ENCODE assay signal across 8 mouse cellular contexts in genomic region chr7:25676085-25676781, GRCm38 (mm10). TPM values are rescaled to one million over a fixed set of nuclear protein-coding genes. Genes with fewer than 3 reads are reported as not detected.
DNase-seq lines count a peak whose midpoint lies in the region; ATAC-seq and TF ChIP-seq lines count a peak whose summit lies in the region.

No protein-coding gene starts in this region.

- H3K27me3 ChIP-seq in neural tube, embryonic 13.5 days = peaks cover 48% of the 10 kb centered on the region
- peaks cover 7% of the 10 kb centered on the region; the same call in 1 of the 2 replicates for H3K27me3 ChIP-seq in forebrain, postnatal 0 days (ENCODE audit: insufficient read depth, low read length)
- peaks cover 18% of the 10 kb centered on the region for H3K27me3 ChIP-seq in hindbrain, embryonic 15.5 days
- peaks cover 19% of the 10 kb centered on the region for H3K27me3 ChIP-seq in intestine, postnatal 0 days (replicated peaks; ENCODE audit: control insufficient read depth, insufficient read depth, low read length)

- H3K4me2 ChIP-seq in neural tube, embryonic 13.5 days = no peak overlapping the region
- H3K4me2 ChIP-seq in forebrain, postnatal 0 days (ENCODE audit: low read depth) = no peak overlapping the region
- no peak overlapping the region for H3K4me2 ChIP-seq in hindbrain, embryonic 15.5 days
- H3K4me2 ChIP-seq in intestine, postnatal 0 days (replicated peaks; ENCODE audit: low read depth) = no peak overlapping the region

- 37% methylated on average over 15 of the region's 15 CpGs for WGBS in neural tube, embryonic 13.5 days
- WGBS in forebrain, postnatal 0 days = 21% methylated on average over 15 of the region's 15 CpGs
- WGBS in hindbrain, embryonic 15.5 days = 35% methylated on average over 15 of the region's 15 CpGs
- 54% methylated on average over 15 of the region's 15 CpGs for WGBS in intestine, postnatal 0 days

- peak; percentile 54 for ATAC-seq in neural tube, embryonic 13.5 days (ENCODE audit: low read depth)
- ATAC-seq in forebrain, postnatal 0 days = peak; percentile 69
- peak; percentile 20; the same call in 1 of the 2 replicates for ATAC-seq in hindbrain, embryonic 15.5 days (ENCODE audit: low FRiP score, low read depth)
- no peak for ATAC-seq in intestine, postnatal 0 days

- H3K36me3 ChIP-seq in neural tube, embryonic 13.5 days = no peaks in the 10 kb centered on the region
- H3K36me3 ChIP-seq in forebrain, postnatal 0 days (ENCODE audit: insufficient read depth) = no peaks in the 10 kb centered on the region
- no peaks in the 10 kb centered on the region; the same call in 1 of the 2 replicates for H3K36me3 ChIP-seq in hindbrain, embryonic 15.5 days
- H3K36me3 ChIP-seq in intestine, postnatal 0 days (ENCODE audit: control insufficient read depth, insufficient read depth) = no peaks in the 10 kb centered on the region

- no peak for DNase-seq in neural tube, embryonic 10.5 days (ENCODE audit: extremely low spot score, low spot score)
- peak; percentile 97 for DNase-seq in forebrain, postnatal 0 days
- peak; percentile 91 for DNase-seq in left cerebral cortex, postnatal 36 days (ENCODE audit: low spot score in 2 of 2)
- peak; percentile 77 for DNase-seq in ovary, postnatal 36 days (ENCODE audit: low spot score)
- DNase-seq in c-Kit-positive CD71-positive TER-119-positive erythroid progenitor cells, embryonic 14.5 days (ENCODE audit: low spot score) = no peak

- H3K9me3 ChIP-seq in neural tube, embryonic 13.5 days = no peaks in the 10 kb centered on the region
- H3K9me3 ChIP-seq in forebrain, postnatal 0 days (ENCODE audit: low read length) = no peaks in the 10 kb centered on the region
- H3K9me3 ChIP-seq in hindbrain, embryonic 15.5 days = no peaks in the 10 kb centered on the region
- H3K9me3 ChIP-seq in intestine, postnatal 0 days (ENCODE audit: control insufficient read depth) = no peaks in the 10 kb centered on the region

- intact Hi-C loops in left cerebral cortex, postnatal 36 days (cut with DNase I) = no loop called here

- no peak overlapping the region for H3K9ac ChIP-seq in neural tube, embryonic 13.5 days
- H3K9ac ChIP-seq in forebrain, postnatal 0 days = no peak overlapping the region
- no peak overlapping the region for H3K9ac ChIP-seq in hindbrain, embryonic 15.5 days
- no peak overlapping the region for H3K9ac ChIP-seq in intestine, postnatal 0 days (ENCODE audit: low read depth, low read length)

- peak overlapping the region; percentile 78 for H3K27ac ChIP-seq in neural tube, embryonic 13.5 days (replicated peaks)
- peak overlapping the region; percentile 74 for H3K27ac ChIP-seq in forebrain, postnatal 0 days (ENCODE audit: low read depth, low read length)
- peak overlapping the region; percentile 61 for H3K27ac ChIP-seq in hindbrain, embryonic 15.5 days (replicated peaks)
- no peak overlapping the region for H3K27ac ChIP-seq in intestine, postnatal 0 days (ENCODE audit: low read depth, low read length)

- H3K4me1 ChIP-seq in neural tube, embryonic 13.5 days (replicated peaks) = peaks cover 33% of the 10 kb centered on the region
- H3K4me1 ChIP-seq in forebrain, postnatal 0 days (ENCODE audit: insufficient read depth) = peaks cover 10% of the 10 kb centered on the region
- peaks cover 24% of the 10 kb centered on the region for H3K4me1 ChIP-seq in hindbrain, embryonic 15.5 days (replicated peaks)
- 0 out of 2 replicates have a peak, but pooled peaks cover 6% of the 10 kb centered on the region for H3K4me1 ChIP-seq in intestine, postnatal 0 days (replicated peaks; ENCODE audit: control insufficient read depth, insufficient read depth, low read length)

- no peak for TF ChIP-seq CTCF in forebrain, postnatal 0 days (IDR thresholded peaks at IDR 0.05; ENCODE audit: low read depth)
- TF ChIP-seq CTCF in intestine, postnatal 0 days (IDR thresholded peaks at IDR 0.05; ENCODE audit: low read depth) = no peak

- no peak overlapping the region for H3K4me3 ChIP-seq in neural tube, embryonic 13.5 days
- no peak overlapping the region for H3K4me3 ChIP-seq in forebrain, postnatal 0 days (ENCODE audit: low read depth, low read length)
- no peak overlapping the region for H3K4me3 ChIP-seq in hindbrain, embryonic 15.5 days
- H3K4me3 ChIP-seq in intestine, postnatal 0 days (ENCODE audit: low read depth, low read length) = no peak overlapping the region

RNA-seq across cellular contexts. Expression of gene Tmem91, which starts 1.3 kb away (rescaled TPM):
- 13.1 and 14.3 TPM in 2 replicates for polyA plus RNA-seq in neural tube, embryonic 13.5 days (2015; fragmentation: Nextera tagmentation; extraction: Ambion mirVana)
- 32.8 and 40.3 TPM in 2 replicates for total RNA-seq in forebrain, postnatal 0 days (2014; rRNA removed)
- polyA plus RNA-seq in forebrain, postnatal 0 days (2015; fragmentation: Nextera tagmentation; extraction: Ambion mirVana) = 40.9 and 61.4 TPM in 2 replicates
- 65.6 and 72.7 TPM in 2 replicates for polyA plus RNA-seq in hindbrain, embryonic 15.5 days (2015; fragmentation: Nextera tagmentation; extraction: Ambion mirVana)
- total RNA-seq in left cerebral cortex, postnatal 36 days (2021) = 10 to 100 TPM; 25.4 to 31.4 TPM
- 0.61 and 1.3 TPM in 2 replicates for polyA plus RNA-seq in intestine, postnatal 0 days (2015; fragmentation: Nextera tagmentation; extraction: Ambion mirVana)

RNA-seq across cellular contexts. Expression of gene B9d2, which starts 4.3 kb away (rescaled TPM):
- 33.6 and 42.6 TPM in 2 replicates for polyA plus RNA-seq in neural tube, embryonic 13.5 days (2015; fragmentation: Nextera tagmentation; extraction: Ambion mirVana)
- 15.7 and 15.8 TPM in 2 replicates for total RNA-seq in forebrain, postnatal 0 days (2014; rRNA removed)
- polyA plus RNA-seq in forebrain, postnatal 0 days (2015; fragmentation: Nextera tagmentation; extraction: Ambion mirVana) = 58.2 and 60.1 TPM in 2 replicates
- 41.1 and 42.8 TPM in 2 replicates for polyA plus RNA-seq in hindbrain, embryonic 15.5 days (2015; fragmentation: Nextera tagmentation; extraction: Ambion mirVana)
- total RNA-seq in left cerebral cortex, postnatal 36 days (2021) = 10 to 100 TPM; 23.7 to 28.9 TPM
- 12.4 and 12.6 TPM in 2 replicates for polyA plus RNA-seq in intestine, postnatal 0 days (2015; fragmentation: Nextera tagmentation; extraction: Ambion mirVana)

RNA-seq across cellular contexts. Expression of gene Tgfb1, which starts 10.6 kb away (rescaled TPM):
- polyA plus RNA-seq in neural tube, embryonic 13.5 days (2015; fragmentation: Nextera tagmentation; extraction: Ambion mirVana) = 1.2 and 2.1 TPM in 2 replicates
- 1.6 and 3.1 TPM in 2 replicates for total RNA-seq in forebrain, postnatal 0 days (2014; rRNA removed)
- polyA plus RNA-seq in forebrain, postnatal 0 days (2015; fragmentation: Nextera tagmentation; extraction: Ambion mirVana) = 0.39 and 0.56 TPM in 2 replicates
- 0.84 and 0.87 TPM in 2 replicates for polyA plus RNA-seq in hindbrain, embryonic 15.5 days (2015; fragmentation: Nextera tagmentation; extraction: Ambion mirVana)
- total RNA-seq in left cerebral cortex, postnatal 36 days (2021) = 1 to 10 TPM; 7.9 to 8.8 TPM
- polyA plus RNA-seq in intestine, postnatal 0 days (2015; fragmentation: Nextera tagmentation; extraction: Ambion mirVana) = 1.7 and 2.2 TPM in 2 replicates

RNA-seq across cellular contexts. Expression of gene Exosc5, which starts 17.3 kb away (rescaled TPM):
- polyA plus RNA-seq in neural tube, embryonic 13.5 days (2015; fragmentation: Nextera tagmentation; extraction: Ambion mirVana) = 41.8 and 45.1 TPM in 2 replicates
- total RNA-seq in forebrain, postnatal 0 days (2014; rRNA removed) = 22.9 and 24.9 TPM in 2 replicates
- polyA plus RNA-seq in forebrain, postnatal 0 days (2015; fragmentation: Nextera tagmentation; extraction: Ambion mirVana) = 33.9 and 35.2 TPM in 2 replicates
- polyA plus RNA-seq in hindbrain, embryonic 15.5 days (2015; fragmentation: Nextera tagmentation; extraction: Ambion mirVana) = 39.3 and 41.8 TPM in 2 replicates
- total RNA-seq in left cerebral cortex, postnatal 36 days (2021) = 10 to 100 TPM; 24.0 to 26.4 TPM
- polyA plus RNA-seq in intestine, postnatal 0 days (2015; fragmentation: Nextera tagmentation; extraction: Ambion mirVana) = 50.4 and 52.7 TPM in 2 replicates

RNA-seq across cellular contexts. Expression of gene Bckdha, which starts 17.5 kb away (rescaled TPM):
- polyA plus RNA-seq in neural tube, embryonic 13.5 days (2015; fragmentation: Nextera tagmentation; extraction: Ambion mirVana) = 45.9 and 50.7 TPM in 2 replicates
- 55.7 and 55.9 TPM in 2 replicates for total RNA-seq in forebrain, postnatal 0 days (2014; rRNA removed)
- 57.1 and 58.3 TPM in 2 replicates for polyA plus RNA-seq in forebrain, postnatal 0 days (2015; fragmentation: Nextera tagmentation; extraction: Ambion mirVana)
- polyA plus RNA-seq in hindbrain, embryonic 15.5 days (2015; fragmentation: Nextera tagmentation; extraction: Ambion mirVana) = 43.6 and 44.9 TPM in 2 replicates
- 10 to 100 TPM; 33.0 to 40.9 TPM for total RNA-seq in left cerebral cortex, postnatal 36 days (2021)
- polyA plus RNA-seq in intestine, postnatal 0 days (2015; fragmentation: Nextera tagmentation; extraction: Ambion mirVana) = 39.8 and 44.3 TPM in 2 replicates

Comparison
In these comparisons a context has a peak if more than half of its experiments do, and no peak if none do; other contexts are left out.
1. DNase-seq: peak in forebrain, postnatal 0 days (single experiment), left cerebral cortex, postnatal 36 days (2 of 2) and ovary, postnatal 36 days (single experiment); none in neural tube, embryonic 10.5 days (single experiment) and c-Kit-positive CD71-positive TER-119-positive erythroid progenitor cells, embryonic 14.5 days (single experiment).